Mouse (Mus musculus) CH12.LX (cell line): Measurements from ENCODE around the gene Slc17a9. TPM values are rescaled to one million over a fixed set of nuclear protein-coding genes. Genes with fewer than 3 reads are reported as not detected.

Experiments used
- DNase-seq: peaks from one replicate; pipeline ENCODE4 v3.0.0-alpha.2; 2013; ENCODE audit errors: extremely low read depth
- H3K27ac ChIP-seq: 2 replicates; pipeline ENCODE4 v1.5.1; 2012; ENCODE audit warnings: low read depth, mild to moderate bottlenecking, control low read depth, moderate library complexity; ENCODE audit not compliant: insufficient read depth
- H3K27me3 ChIP-seq: replicated peaks from 2 replicates; pipeline ENCODE3; 2012; ENCODE audit warnings: inconsistent platforms
- H3K36me3 ChIP-seq, 2 experiments: replicated peaks in 1 of 2; 2 replicates each; pipeline versions ENCODE3 to v1.6.1; 2012; ENCODE audit warnings: inconsistent platforms in 1 of 2, low read length in 1 of 2, mild to moderate bottlenecking in 1 of 2, mixed read lengths in 1 of 2, moderate library complexity in 1 of 2; ENCODE audit not compliant: control insufficient read depth in 1 of 2, insufficient read depth in 1 of 2
- H3K4me1 ChIP-seq, 2 experiments: 2 replicates each; pipeline ENCODE4 v1.6.1; 2012; ENCODE audit warnings: inconsistent platforms in 1 of 2, moderate library complexity in 1 of 2; ENCODE audit not compliant: insufficient read depth in 2 of 2, control insufficient read depth in 1 of 2
- H3K4me2 ChIP-seq: 2 replicates; pipeline ENCODE4 v1.6.1; 2012; ENCODE audit warnings: low read depth, mild to moderate bottlenecking, control low read depth; ENCODE audit not compliant: poor library complexity, insufficient read depth, severe bottlenecking
- H3K4me3 ChIP-seq, 3 experiments: fragments of 150-350 bp in 1 of 3; sonication (generic) in 1 of 3; replicated peaks in 1 of 3; 2 replicates each; pipeline versions ENCODE3 to v1.5.1; 2011 to 2012; ENCODE audit warnings: low read depth in 2 of 3, low read length in 2 of 3, mild to moderate bottlenecking in 2 of 3, moderate library complexity in 2 of 3, control low read depth in 1 of 3, improper control_type of control experiment in 1 of 3, inconsistent platforms in 1 of 3, mixed read lengths in 1 of 3; ENCODE audit not compliant: poor library complexity in 1 of 3
- H3K79me2 ChIP-seq: replicated peaks from 2 replicates; pipeline ENCODE4 v1.6.1; 2012; ENCODE audit warnings: mild to moderate bottlenecking, moderate library complexity; ENCODE audit not compliant: control insufficient read depth, poor library complexity, insufficient read depth, severe bottlenecking; ENCODE audit errors: extremely low read depth
- H3K9ac ChIP-seq: 2 replicates; pipeline ENCODE4 v1.6.1; 2012; ENCODE audit warnings: low read depth, mild to moderate bottlenecking, control low read depth, moderate library complexity; ENCODE audit not compliant: insufficient read depth
- H3K9me3 ChIP-seq: replicated peaks from 2 replicates; pipeline ENCODE3; 2012; ENCODE audit warnings: low read length, inconsistent platforms, mixed read lengths
- BHLHE40 ChIP-seq: IDR thresholded peaks from 2 replicates; pipeline ENCODE4 v1.6.1; 2011; ENCODE audit warnings: mild to moderate bottlenecking, low read depth, low read length, improper control_type of control experiment
- CHD1 ChIP-seq: IDR thresholded peaks from 2 replicates; pipeline ENCODE4 v1.6.1; 2012; ENCODE audit warnings: low read depth, low read length, improper control_type of control experiment, inconsistent platforms
- CTCF ChIP-seq, 2 experiments: IDR thresholded peaks in 1 of 2; conservative IDR thresholded peaks in 1 of 2; 2 replicates each; pipeline ENCODE4 v1.5.1; 2011 to 2012; ENCODE audit warnings: low read depth in 2 of 2, low read length in 2 of 2, improper control_type of control experiment in 1 of 2, inconsistent platforms in 1 of 2, mild to moderate bottlenecking in 1 of 2, moderate library complexity in 1 of 2
- EP300 ChIP-seq: IDR thresholded peaks from 2 replicates; pipeline ENCODE4 v1.6.1; 2011; ENCODE audit warnings: low read length, improper control_type of control experiment
- ETS1 ChIP-seq: conservative IDR thresholded peaks from 2 replicates; pipeline ENCODE4 v1.6.1; 2012; ENCODE audit warnings: low read depth, mild to moderate bottlenecking, inconsistent platforms, low read length, improper control_type of control experiment, moderate library complexity
- IRF4 ChIP-seq: IDR thresholded peaks from 2 replicates; pipeline ENCODE4 v1.6.1; 2014; ENCODE audit warnings: low read depth, mild to moderate bottlenecking, inconsistent platforms, low read length, improper control_type of control experiment
- JUN ChIP-seq: IDR thresholded peaks from 2 replicates; pipeline ENCODE4 v1.6.1; 2011; ENCODE audit warnings: low read depth, mild to moderate bottlenecking, low read length, improper control_type of control experiment, moderate library complexity; ENCODE audit not compliant: insufficient read depth
- JUND ChIP-seq: conservative IDR thresholded peaks from 2 replicates; pipeline ENCODE4 v1.6.1; 2011; ENCODE audit warnings: low read depth, low read length, improper control_type of control experiment
- KAT2A ChIP-seq: IDR thresholded peaks from 2 replicates; pipeline ENCODE4 v1.6.1; 2012; ENCODE audit warnings: low read length, improper control_type of control experiment, inconsistent platforms; ENCODE audit not compliant: insufficient replicate concordance
- MAX ChIP-seq: IDR thresholded peaks from 2 replicates; pipeline ENCODE4 v1.6.1; 2011; ENCODE audit warnings: low read length, improper control_type of control experiment
- MAZ ChIP-seq: IDR thresholded peaks from 2 replicates; pipeline ENCODE4 v1.6.1; 2012; ENCODE audit warnings: low read depth, mild to moderate bottlenecking, inconsistent platforms, low read length, improper control_type of control experiment, moderate library complexity
- MEF2A ChIP-seq: IDR thresholded peaks from 2 replicates; pipeline ENCODE4 v1.6.1; 2014; ENCODE audit warnings: low read depth, mild to moderate bottlenecking, inconsistent platforms, low read length, improper control_type of control experiment, borderline replicate concordance
- MYC ChIP-seq: IDR thresholded peaks from 2 replicates; pipeline ENCODE4 v1.6.1; 2011; ENCODE audit warnings: low read depth, mild to moderate bottlenecking, improper control_type of control experiment, low read length
- NRF1 ChIP-seq: IDR thresholded peaks from 2 replicates; pipeline ENCODE4 v1.6.1; 2014; ENCODE audit warnings: low read depth, mild to moderate bottlenecking, inconsistent platforms, low read length, improper control_type of control experiment, moderate library complexity
- RCOR1 ChIP-seq: conservative IDR thresholded peaks from 2 replicates; pipeline ENCODE4 v1.6.1; 2012; ENCODE audit warnings: low read depth, mild to moderate bottlenecking, inconsistent platforms, low read length, improper control_type of control experiment
- SIN3A ChIP-seq: IDR thresholded peaks from 2 replicates; pipeline ENCODE4 v1.6.1; 2012; ENCODE audit warnings: low read length, improper control_type of control experiment, inconsistent platforms
- TCF12 ChIP-seq: IDR thresholded peaks from 2 replicates; pipeline ENCODE4 v1.6.1; 2014; ENCODE audit warnings: low read depth, mild to moderate bottlenecking, inconsistent platforms, low read length, improper control_type of control experiment
- USF1 ChIP-seq: IDR thresholded peaks from 2 replicates; pipeline ENCODE4 v1.6.1; 2014; ENCODE audit warnings: low read depth, mild to moderate bottlenecking, inconsistent platforms, low read length, improper control_type of control experiment
- USF2 ChIP-seq: conservative IDR thresholded peaks from 2 replicates; pipeline ENCODE4 v1.6.1; 2011; ENCODE audit warnings: low read depth, low read length, improper control_type of control experiment
- ZMIZ1 ChIP-seq: IDR thresholded peaks from 2 replicates; pipeline ENCODE4 v1.6.1; 2012; ENCODE audit warnings: low read depth, mild to moderate bottlenecking, inconsistent platforms, low read length, improper control_type of control experiment
- dilution Hi-C: fragments of 300-500 bp; cut with MboI; formaldehyde crosslinking; loops from 2 replicates; pipeline ENCODE4 v1.14.3; 2020; ENCODE audit warnings: low sequenced_read_pairs; ENCODE audit not compliant: extremely low pct_unique_long_range_greater_than_20kb, extremely low pct_ligation_motif_present
- in situ Hi-C: fragments of 300-500 bp; cut with MboI; formaldehyde crosslinking; loops from 3 replicates; pipeline ENCODE4 v1.14.3; 2019; ENCODE audit warnings: low sequenced_read_pairs, low pct_ligation_motif_present, low pct_unique_long_range_greater_than_20kb, mixed read lengths
- polyA plus RNA-seq: library from polyadenylated mRNA; unstranded; fragments of >175 nt; gene quantifications from 2 replicates; pipeline ENCODE4 v1.2.1, GENCODE M21; 2012; ENCODE audit warnings: low read depth; ENCODE audit not compliant: insufficient read length
- total RNA-seq, 2 experiments: library from RNA; depleted of rRNA; stranded (reverse); fragments of 300-350 nt in 1 of 2; fragments of >200 nt in 1 of 2; gene quantifications; 2 replicates each; pipeline ENCODE4 v1.2.3; 2012 to 2014

Slc17a9 gene
- total and polyA plus RNA-seq, 3 experiments: 7.2 to 23.7 (median 13.4) TPM

- Histone ChIP-seq H3K27ac (no peak overlapping the region), H3K4me2 (no peak overlapping the region), H3K9ac (no peak overlapping the region), H3K4me3 (no peak overlapping the region), H3K4me1 (peaks cover 0 to 1% of the 10 kb centered on the region in 2 experiments; a peak in 2 of 4 replicates), H3K9me3 (no peaks in the 10 kb centered on the region), H3K36me3 (peaks cover 76 to 96% of the 10 kb centered on the region in 2 experiments)
- TF ChIP-seq TCF12: no peak
- TF ChIP-seq USF1: no peak
- no peak for TF ChIP-seq RCOR1
- TF ChIP-seq MYC: no peak
- TF ChIP-seq NRF1: no peak
- no peak for TF ChIP-seq MEF2A
- TF ChIP-seq ZMIZ1: no peak
- TF ChIP-seq MAZ: no peak
- TF ChIP-seq, all 38 proteins: peak for 0
- in situ Hi-C loops (no loop called here), dilution Hi-C loops (no loop called here)
- DNase-seq: no peak
- Histone ChIP-seq H3K27me3 (no peaks in the 10 kb centered on the region), H3K79me2 (no peaks in the 10 kb centered on the region)
Observed at GRCm38 (mm10) chr2:180684031-180684430, 41.0 kb upstream of the Slc17a9 start.

- TF ChIP-seq USF2 (0 out of 2 replicates have a peak, but pooled peaks have one; percentile 40), NRF1 (no peak), MAX (peak; percentile 15; the same call in 1 of the 2 replicates), JUN (peak; percentile 75), JUND (peak; percentile 58; the same call in 1 of the 2 replicates), MYC (peak; percentile 60; the same call in 1 of the 2 replicates), EP300 (peak; percentile 51; the same call in 1 of the 2 replicates), IRF4 (0 out of 2 replicates have a peak, but pooled peaks have one; percentile 14), CTCF (conservative IDR thresholded peaks at IDR 0.05 in 1 of 2, IDR thresholded peaks at IDR 0.05 in 1 of 2; ENCODE audit: low read depth in 2 of 2, low read length in 2 of 2) (no peak), SIN3A (peak; percentile 29; the same call in 1 of the 2 replicates), BHLHE40 (peak; percentile 95), ETS1 (peak; percentile 76), USF1 (peak; percentile 66), CHD1 (no peak), KAT2A (no peak)
- TF ChIP-seq, all 38 proteins: peak for 11
- H3K27ac ChIP-seq: peak overlapping the region; percentile 36; the same call in 1 of the 2 replicates
- H3K9ac ChIP-seq: no peak overlapping the region
- dilution Hi-C loops: no loop called here
- H3K4me3 ChIP-seq: no peak overlapping the region
- in situ Hi-C loops: no loop called here
- no peak overlapping the region for H3K4me2 ChIP-seq
- peaks cover 40% of the 10 kb centered on the region for H3K79me2 ChIP-seq
- H3K36me3 ChIP-seq: peaks cover 52 to 70% of the 10 kb centered on the region in 2 experiments
- DNase-seq: peak; percentile 65
- H3K27me3 ChIP-seq: no peaks in the 10 kb centered on the region
- no peaks in the 10 kb centered on the region for H3K9me3 ChIP-seq
- peaks cover 23 to 55% of the 10 kb centered on the region in 2 experiments for H3K4me1 ChIP-seq
Observed at GRCm38 (mm10) chr2:180689841-180690240, 35.2 kb upstream of the Slc17a9 start.
